Mouse (Mus musculus): ENCODE measurements around the gene H2-Eb2. TPM values are rescaled to one million over a fixed set of nuclear protein-coding genes. Genes with fewer than 3 reads are reported as not detected.

Gene H2-Eb2
- polyA plus RNA-seq, 1 experiment from 2014 or later, result not detected

- peaks cover 2% of the 10 kb centered on the region; the same call in 1 of the 2 replicates for H3K4me1 ChIP-seq (replicated peaks; ENCODE audit: insufficient read depth, low read length)
- H3K9me3 ChIP-seq (replicated peaks; ENCODE audit: low read length), result no peaks in the 10 kb centered on the region
- H3K9ac ChIP-seq (ENCODE audit: low read depth, low read length), result no peak overlapping the region
- 82% methylated on average over 2 of the region's 2 CpGs for WGBS
- no peaks in the 10 kb centered on the region for H3K36me3 ChIP-seq (ENCODE audit: insufficient read depth, low read length)
- no peak overlapping the region for H3K27ac ChIP-seq
- DNase-seq (ENCODE audit: low spot score) (no peak), ATAC-seq (replicated peaks; ENCODE audit: low FRiP score, low read depth) (no peak)
- H3K4me3 ChIP-seq (replicated peaks; ENCODE audit: low read depth, low read length), result no peak overlapping the region
- TF ChIP-seq CTCF (IDR thresholded peaks at IDR 0.05; ENCODE audit: low read depth), result no peak
- no peaks in the 10 kb centered on the region for H3K27me3 ChIP-seq (ENCODE audit: insufficient read depth, low read length)
- no peak overlapping the region for H3K4me2 ChIP-seq (ENCODE audit: low read length)
Measured at GRCm38 (mm10) chr17:34386656-34387055, 61.2 kb downstream of the H2-Eb2 start.

- TF ChIP-seq CTCF (IDR thresholded peaks at IDR 0.05; ENCODE audit: low read depth), result peak; percentile 80
- DNase-seq (ENCODE audit: low spot score) (peak; percentile 65), ATAC-seq (replicated peaks; ENCODE audit: low FRiP score, low read depth) (no peak)
- H3K9ac ChIP-seq (ENCODE audit: low read depth, low read length), result no peak overlapping the region
- no peaks in the 10 kb centered on the region for H3K36me3 ChIP-seq (ENCODE audit: insufficient read depth, low read length)
- no peaks in the 10 kb centered on the region for H3K9me3 ChIP-seq (replicated peaks; ENCODE audit: low read length)
- no peak overlapping the region for H3K4me3 ChIP-seq (replicated peaks; ENCODE audit: low read depth, low read length)
- WGBS, result 33% methylated on average over 4 of the region's 4 CpGs
- H3K27me3 ChIP-seq (ENCODE audit: insufficient read depth, low read length), result no peaks in the 10 kb centered on the region
- peaks cover 5% of the 10 kb centered on the region; the same call in 1 of the 2 replicates for H3K4me1 ChIP-seq (replicated peaks; ENCODE audit: insufficient read depth, low read length)
- H3K27ac ChIP-seq, result no peak overlapping the region
- no peak overlapping the region for H3K4me2 ChIP-seq (ENCODE audit: low read length)
Measured at GRCm38 (mm10) chr17:34388513-34388912, 63.0 kb downstream of the H2-Eb2 start.

Other genes with a start within 250 kb of the H2-Eb2 start
- 0.83 and 0.95 TPM in 2 replicates for gene H2-Oa, start 233.3 kb upstream of the H2-Eb2 start, polyA plus RNA-seq (2015; fragmentation: Nextera tagmentation; extraction: Ambion mirVana)
- 18.6 and 20.6 TPM in 2 replicates for gene H2-DMa, start 206.1 kb upstream of the H2-Eb2 start, polyA plus RNA-seq (2015; fragmentation: Nextera tagmentation; extraction: Ambion mirVana)
- 90.2 and 100 TPM in 2 replicates for gene Brd2, start 203.0 kb upstream of the H2-Eb2 start, polyA plus RNA-seq (2015; fragmentation: Nextera tagmentation; extraction: Ambion mirVana)
- gene H2-DMb2, start 182.4 kb upstream of the H2-Eb2 start, polyA plus RNA-seq (2015; fragmentation: Nextera tagmentation; extraction: Ambion mirVana), result 15.3 and 19.4 TPM in 2 replicates
- gene H2-DMb1, start 172.6 kb upstream of the H2-Eb2 start, polyA plus RNA-seq (2015; fragmentation: Nextera tagmentation; extraction: Ambion mirVana), result 12.9 and 13.5 TPM in 2 replicates
- gene Tap1, start 138.1 kb upstream of the H2-Eb2 start, polyA plus RNA-seq (2015; fragmentation: Nextera tagmentation; extraction: Ambion mirVana), result 8.5 and 8.8 TPM in 2 replicates
- 5.9 TPM in 2 replicates for gene Psmb9, start 137.9 kb upstream of the H2-Eb2 start, polyA plus RNA-seq (2015; fragmentation: Nextera tagmentation; extraction: Ambion mirVana)
- 17.7 and 21.6 TPM in 2 replicates for gene Psmb8, start 127.9 kb upstream of the H2-Eb2 start, polyA plus RNA-seq (2015; fragmentation: Nextera tagmentation; extraction: Ambion mirVana)
- 8.8 TPM in 2 replicates for gene Tap2, start 122.1 kb upstream of the H2-Eb2 start, polyA plus RNA-seq (2015; fragmentation: Nextera tagmentation; extraction: Ambion mirVana)
- gene H2-Ob, start 86.8 kb upstream of the H2-Eb2 start, polyA plus RNA-seq (2015; fragmentation: Nextera tagmentation; extraction: Ambion mirVana), result 0.11 and 0.18 TPM in 2 replicates
- 48.2 and 49.7 TPM in 2 replicates for gene H2-Ab1, start 68.0 kb upstream of the H2-Eb2 start, polyA plus RNA-seq (2015; fragmentation: Nextera tagmentation; extraction: Ambion mirVana)
- 5.9 and 6.0 TPM in 2 replicates for gene H2-Aa, start 37.8 kb upstream of the H2-Eb2 start, polyA plus RNA-seq (2015; fragmentation: Nextera tagmentation; extraction: Ambion mirVana)
- gene H2-Eb1, start 19.8 kb upstream of the H2-Eb2 start, polyA plus RNA-seq (2015; fragmentation: Nextera tagmentation; extraction: Ambion mirVana), result 13.6 and 14.3 TPM in 2 replicates
- gene Btnl2, start 29.2 kb downstream of the H2-Eb2 start, polyA plus RNA-seq (2015; fragmentation: Nextera tagmentation; extraction: Ambion mirVana), result 0.04 TPM in 1 of 2 replicates, not detected in the other
- gene Btnl1, start 51.5 kb downstream of the H2-Eb2 start, polyA plus RNA-seq (2015; fragmentation: Nextera tagmentation; extraction: Ambion mirVana), result not detected in 2 replicates
- gene BC051142, start 73.2 kb downstream of the H2-Eb2 start, polyA plus RNA-seq (2015; fragmentation: Nextera tagmentation; extraction: Ambion mirVana), result 1.2 and 1.4 TPM in 2 replicates
- gene Btnl4, start 151.7 kb downstream of the H2-Eb2 start, polyA plus RNA-seq (2015; fragmentation: Nextera tagmentation; extraction: Ambion mirVana), result not detected in 2 replicates
- gene Btnl6, start 191.7 kb downstream of the H2-Eb2 start, polyA plus RNA-seq (2015; fragmentation: Nextera tagmentation; extraction: Ambion mirVana), result not detected in 2 replicates
- gene Notch4, start 238.6 kb downstream of the H2-Eb2 start, polyA plus RNA-seq (2015; fragmentation: Nextera tagmentation; extraction: Ambion mirVana), result 6.8 and 10.6 TPM in 2 replicates

All from kidney, postnatal 0 days (tissue).